Mouse (Mus musculus) layer of hippocampus, adult 8-10 months (tissue): ENCODE data around the gene Wnt8b. TPM values are rescaled to one million over a fixed set of nuclear protein-coding genes. Genes with fewer than 3 reads are reported as not detected.
"Not testable (repeated sequence)": the region's sequence is repeated elsewhere in the genome, so short reads cannot be mapped to it uniquely, and the experiment has no call there.

Source experiments
- DNase-seq, 2 experiments: peaks; one replicate each; pipeline ENCODE4 v3.0.0; 2022; ENCODE audit warnings: low spot score in 2 of 2
- total RNA-seq, 4 experiments: library from RNA; stranded (reverse); gene quantifications; 2 replicates each; pipeline ENCODE4 v1.2.4; 2022

Wnt8b gene
- not detected for total RNA-seq

DNA sequence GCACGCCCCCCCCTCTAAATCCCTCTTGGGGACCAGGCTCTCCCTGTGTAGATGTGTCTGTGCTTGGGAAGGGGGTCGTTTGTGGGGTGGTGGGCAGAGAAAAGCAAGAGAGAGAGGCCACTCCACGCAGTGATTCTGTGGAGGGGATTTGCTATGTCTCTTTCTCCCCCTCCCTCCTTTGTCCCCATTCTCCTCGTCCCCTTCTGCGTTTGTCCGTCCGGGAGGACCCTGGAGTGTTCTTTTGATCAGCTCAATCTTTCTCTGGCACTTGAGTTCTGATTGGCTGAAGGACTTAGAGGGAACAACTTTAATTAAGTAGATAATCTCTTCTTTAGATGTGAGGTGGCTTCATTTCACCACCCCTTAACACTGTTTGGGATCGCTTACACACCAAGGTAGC, at the start of gene Wnt8b:
Wnt8b (plus strand) TSS at position 345 of the 400 bp plus-strand sequence.
- no peak for DNase-seq

DNA sequence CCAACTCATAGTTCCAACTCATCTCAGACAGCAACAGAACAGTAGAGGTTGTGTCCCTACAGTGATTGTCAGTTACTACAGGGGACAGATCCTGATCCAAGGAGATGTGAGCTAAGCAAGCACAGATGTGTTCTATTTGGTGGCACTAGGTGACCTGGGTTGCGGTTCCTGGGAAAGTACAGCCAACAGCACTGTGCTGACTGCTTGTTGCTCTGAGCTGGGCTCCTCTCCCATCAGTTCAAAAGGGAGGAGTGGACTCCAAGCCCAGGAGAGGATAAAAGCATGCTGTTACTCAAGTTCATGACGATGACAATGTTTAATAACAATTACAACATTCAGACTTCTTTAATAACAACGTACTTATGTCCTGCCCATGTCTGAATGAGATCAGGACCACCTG, 47.5 kb upstream of the Wnt8b start:
- DNase-seq = no peak

DNA sequence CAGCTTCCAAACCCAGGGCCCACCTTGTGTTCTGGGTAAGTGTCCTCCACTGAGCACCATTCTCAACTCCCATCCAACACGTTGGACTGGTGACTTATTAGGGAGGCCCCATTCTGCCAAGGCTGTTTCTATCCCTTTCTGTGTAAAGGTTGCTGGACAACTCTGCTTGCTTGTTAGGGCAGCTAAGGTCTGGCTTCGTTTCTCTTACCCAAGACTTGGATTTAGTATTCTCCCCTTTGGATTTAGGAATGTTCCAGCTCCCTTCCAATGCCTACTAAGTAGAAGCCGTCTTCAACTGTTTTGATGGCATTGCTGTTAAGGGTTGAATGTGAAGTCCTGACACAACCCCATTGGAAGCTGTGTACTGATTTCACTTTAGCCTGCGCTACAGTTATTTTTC, 45.3 kb upstream of the Wnt8b start:
- no peak for DNase-seq

DNA sequence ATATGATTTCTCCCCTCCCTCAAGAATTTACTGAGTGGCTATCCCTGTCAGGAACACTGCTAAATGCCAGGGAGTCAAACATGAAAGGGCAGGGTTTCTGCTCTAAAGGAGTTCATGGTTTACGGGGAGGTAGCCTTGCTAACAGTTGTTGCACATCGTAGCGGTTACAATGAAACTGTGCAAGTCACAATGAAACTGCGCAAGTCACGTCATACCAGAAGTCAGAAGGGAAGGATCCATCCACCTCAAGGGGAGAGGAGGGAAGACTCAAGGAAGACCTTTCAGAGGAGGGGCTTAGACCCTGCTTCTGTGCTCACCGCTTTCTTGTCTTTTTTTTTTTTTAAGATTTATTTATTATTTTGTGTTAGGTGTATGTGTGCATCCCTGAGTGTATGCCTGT, 38.4 kb upstream of the Wnt8b start:
- DNase-seq = no peak

DNA sequence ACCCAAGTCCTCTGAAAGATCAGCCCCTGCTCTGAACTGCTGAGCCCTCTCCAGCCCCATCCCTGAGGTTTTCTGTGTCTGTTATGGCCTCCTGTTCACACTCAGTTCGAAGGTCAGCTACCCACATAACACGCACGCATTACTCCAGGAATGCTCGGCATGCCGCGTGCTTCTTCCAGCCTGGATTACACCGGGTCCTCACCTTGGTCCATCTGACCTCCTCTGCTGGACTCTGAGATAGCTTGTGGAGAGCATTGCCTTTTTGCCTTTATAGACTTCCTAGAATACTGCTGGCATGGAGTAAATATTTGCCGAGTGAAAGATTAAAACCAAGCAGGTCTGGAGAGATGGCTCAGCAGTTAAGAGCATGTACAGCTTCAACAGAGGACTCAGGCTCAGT, 37.9 kb upstream of the Wnt8b start:
- DNase-seq = no peak

DNA sequence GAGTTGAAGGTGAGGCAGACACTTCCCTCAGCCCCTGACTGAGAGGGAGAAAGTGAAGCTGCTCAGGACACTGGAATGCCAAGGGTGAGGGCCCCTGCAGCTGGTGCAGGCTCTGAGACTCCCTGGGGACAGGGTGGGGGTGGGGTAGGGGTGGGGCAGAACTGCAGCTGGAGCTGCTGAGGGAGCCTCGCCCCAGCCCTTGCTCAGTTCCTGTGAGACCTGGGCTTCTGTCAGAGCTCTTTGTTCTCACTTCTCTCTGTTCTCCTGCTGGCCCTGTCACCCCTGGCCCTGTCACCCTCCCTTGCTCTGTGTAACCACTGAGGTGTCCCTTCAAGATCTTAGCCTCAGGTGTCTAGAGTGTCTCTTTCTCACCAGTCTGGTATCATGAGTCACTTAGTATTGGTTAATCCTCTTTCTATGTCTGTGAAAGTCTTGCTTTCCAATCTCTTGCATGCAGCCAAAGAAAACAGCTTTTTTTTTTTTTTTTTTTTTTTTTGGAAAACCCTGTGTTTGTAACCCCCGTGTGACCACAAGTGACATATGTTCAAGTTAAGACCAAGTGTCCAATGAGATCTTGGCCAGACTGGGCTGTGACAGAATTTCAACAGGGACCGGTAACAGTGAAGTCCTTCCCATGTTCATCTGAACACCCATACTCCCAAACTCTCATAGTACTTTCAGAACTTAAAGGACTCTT, 35.8 kb upstream of the Wnt8b start:
- DNase-seq = no peak

DNA sequence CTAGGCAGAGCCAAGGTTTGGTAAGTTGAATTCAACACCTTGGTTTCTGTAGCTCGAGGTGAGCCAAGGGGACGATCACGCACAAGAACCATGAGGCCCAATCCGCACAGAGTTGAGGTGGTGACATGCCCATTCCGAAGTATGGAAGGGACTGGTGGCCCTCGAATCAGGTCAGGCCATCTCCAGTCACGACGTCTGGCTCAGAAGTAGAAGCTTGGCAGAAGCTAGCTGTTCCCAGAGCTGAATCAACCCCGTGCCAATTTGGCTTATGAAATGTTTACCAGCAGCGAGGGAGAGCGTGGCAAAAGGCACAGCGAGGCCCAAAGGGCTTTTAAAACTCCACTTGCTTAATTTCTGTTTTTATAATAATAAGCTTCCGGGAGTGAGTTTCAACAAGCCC, 34.6 kb upstream of the Wnt8b start:
- peak; percentile 9 to 14 for DNase-seq

DNA sequence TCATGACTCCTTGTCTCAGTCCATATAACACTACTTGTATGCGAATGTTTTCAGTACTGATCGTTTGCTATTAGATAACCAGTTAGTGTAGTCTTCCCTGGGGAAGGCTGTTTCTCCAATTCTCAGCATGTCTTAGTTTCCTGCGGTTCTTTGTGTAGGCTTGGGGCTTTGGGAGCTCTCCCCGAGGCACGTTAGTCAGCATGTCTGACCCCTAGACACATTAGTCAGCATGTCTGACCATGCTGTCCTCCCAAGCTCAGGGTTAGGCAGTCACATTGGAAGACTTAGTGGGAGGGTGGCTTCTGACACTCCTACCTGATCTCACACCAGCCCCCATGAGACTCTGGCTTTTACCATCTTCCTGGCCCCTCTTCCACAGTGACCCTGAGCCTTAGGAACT, 32.8 kb upstream of the Wnt8b start:
- DNase-seq = no peak

DNA sequence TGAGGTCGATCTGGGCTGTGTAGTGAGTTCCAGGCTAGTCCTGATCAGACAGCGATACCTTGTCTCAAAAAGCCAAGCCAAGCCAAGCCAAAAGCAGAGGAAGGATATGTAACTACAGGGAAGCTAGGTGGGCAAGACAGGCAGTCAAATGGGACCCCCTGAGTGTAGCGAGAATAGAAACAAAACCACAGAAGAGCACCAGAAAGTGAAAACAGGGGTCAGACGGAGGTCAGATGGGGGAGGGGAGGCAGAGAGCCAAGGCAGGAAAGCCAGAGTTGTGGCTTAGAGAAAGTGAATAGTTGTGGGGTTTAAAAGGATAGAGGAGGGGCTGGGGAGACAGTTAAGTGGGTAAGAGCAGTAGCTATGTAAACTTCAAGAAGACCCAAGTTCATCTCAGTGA, 31.8 kb upstream of the Wnt8b start:
- no peak for DNase-seq

DNA sequence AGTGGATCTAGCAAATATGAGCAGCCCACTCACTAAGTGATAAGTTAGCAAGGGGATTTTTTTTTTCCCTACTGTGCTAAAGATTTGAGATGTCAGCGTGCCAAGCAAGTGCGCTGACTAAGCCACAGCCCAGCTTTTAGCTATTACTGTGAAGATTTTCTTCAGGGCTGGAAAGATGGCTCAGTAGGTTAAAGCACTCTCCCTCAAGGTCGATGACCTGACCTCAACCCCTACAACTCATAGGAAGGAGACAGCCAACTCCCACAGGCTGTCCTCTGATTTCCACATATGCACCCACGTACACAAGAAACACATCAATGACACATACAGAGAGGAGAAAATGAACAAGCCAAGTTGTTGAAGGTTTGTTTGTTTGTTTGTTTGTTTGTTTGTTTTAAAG, 31.1 kb upstream of the Wnt8b start:
- no peak for DNase-seq

DNA sequence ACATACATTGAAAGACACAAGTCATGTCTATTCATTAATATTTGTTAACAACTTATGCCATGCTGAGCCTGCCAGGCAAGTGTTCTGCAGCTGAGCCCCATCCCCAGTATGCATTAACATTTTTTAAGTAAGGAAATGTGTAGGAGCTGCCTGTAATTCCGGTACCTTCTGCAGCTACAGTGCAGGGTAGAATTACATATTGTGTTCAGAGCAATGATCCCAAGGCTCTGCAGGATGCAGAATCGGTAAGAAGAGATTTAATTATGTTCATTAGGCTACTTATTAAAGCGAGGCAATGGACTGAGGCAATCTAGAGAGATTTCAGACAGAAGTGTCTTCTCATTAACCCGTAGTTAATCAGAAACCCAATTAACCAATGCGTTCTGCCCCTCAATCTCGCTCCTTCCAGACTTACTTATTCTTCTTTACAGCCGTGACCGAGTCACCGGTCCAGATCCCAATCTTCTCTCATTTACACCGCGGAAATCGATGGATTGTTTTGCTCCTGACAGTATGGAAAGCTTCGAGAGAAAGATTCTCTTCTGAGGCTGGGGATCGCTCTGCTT, 27.2 kb upstream of the Wnt8b start:
- DNase-seq = not testable (repeated sequence)

DNA sequence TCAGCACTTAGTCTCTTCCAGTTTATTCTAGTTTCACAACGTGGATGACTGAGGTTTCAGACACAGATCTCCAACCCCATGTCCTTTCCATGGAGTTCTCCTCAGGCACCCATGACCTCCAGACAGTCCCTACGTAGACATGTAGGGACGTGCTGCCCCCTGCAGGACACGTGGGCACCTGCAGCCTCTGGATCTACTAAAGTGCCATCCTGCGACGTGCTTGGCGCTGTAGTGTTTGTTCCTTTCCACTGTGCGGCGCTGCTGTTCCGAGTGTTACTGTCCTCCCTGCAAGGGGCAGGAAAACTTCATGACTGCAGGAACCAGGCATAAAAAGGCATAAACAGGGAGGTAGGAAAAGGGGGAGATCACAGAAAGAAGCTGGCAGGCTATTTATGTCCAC, 19.1 kb upstream of the Wnt8b start:
- DNase-seq = peak; percentile 46 to 69

DNA sequence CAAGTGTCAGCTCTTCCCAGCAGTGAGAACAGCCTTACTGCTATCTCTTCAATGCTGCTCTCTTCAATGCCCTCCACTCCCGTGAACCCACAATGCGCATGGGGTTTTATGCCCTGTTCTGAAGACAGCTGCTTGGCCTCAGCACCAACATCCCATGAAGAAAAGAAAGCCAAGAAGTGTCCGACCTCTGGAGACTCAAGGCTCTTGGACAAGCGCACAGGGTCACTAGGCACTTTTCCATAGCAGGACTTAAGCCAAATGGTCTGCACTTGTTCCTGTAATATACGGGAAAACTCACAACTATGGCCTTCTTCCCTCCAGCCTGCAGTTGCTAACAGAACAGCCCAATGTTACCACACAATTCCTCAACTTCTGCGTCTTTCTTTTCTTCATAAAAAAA, 18.0 kb upstream of the Wnt8b start:
- no peak for DNase-seq

DNA sequence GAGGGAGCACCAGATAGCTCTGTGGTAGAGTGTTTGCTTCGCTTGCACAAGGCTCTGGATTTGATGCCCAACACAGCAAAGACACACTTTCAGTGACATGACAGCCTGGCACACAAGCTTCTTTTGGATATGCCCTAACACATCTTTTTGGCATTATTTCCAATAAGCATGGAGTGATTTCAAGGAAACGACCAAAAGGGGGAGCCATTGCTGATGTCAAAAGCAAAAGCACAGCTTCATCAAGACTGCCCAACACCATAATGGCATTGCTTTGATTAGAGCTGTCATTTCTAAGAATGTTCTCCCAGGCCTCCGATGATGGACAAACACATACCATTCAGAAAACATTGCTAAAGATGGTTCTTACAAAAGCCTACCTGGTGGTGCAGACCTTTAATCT, 16.7 kb upstream of the Wnt8b start:
- no peak for DNase-seq

DNA sequence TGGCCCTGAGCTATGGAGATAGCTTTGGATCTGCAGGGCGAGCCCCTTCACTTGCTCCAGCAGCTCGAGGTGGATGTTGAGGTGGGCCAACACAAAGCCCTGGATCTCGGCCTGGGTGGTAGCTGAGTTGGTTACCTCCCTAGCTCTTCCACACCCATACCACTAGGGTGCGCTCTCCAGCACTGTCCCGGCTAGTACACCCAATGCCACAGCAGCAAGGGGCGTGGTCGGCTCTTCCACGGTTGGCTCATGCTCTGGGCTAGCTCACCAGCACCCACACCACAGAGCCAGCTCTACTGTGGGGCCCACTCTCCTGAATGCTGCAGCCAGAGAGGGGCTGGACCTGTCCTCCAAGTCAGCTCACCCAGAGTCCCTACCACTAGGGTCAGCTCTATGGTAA, 6.0 kb upstream of the Wnt8b start:
- DNase-seq = no peak

DNA sequence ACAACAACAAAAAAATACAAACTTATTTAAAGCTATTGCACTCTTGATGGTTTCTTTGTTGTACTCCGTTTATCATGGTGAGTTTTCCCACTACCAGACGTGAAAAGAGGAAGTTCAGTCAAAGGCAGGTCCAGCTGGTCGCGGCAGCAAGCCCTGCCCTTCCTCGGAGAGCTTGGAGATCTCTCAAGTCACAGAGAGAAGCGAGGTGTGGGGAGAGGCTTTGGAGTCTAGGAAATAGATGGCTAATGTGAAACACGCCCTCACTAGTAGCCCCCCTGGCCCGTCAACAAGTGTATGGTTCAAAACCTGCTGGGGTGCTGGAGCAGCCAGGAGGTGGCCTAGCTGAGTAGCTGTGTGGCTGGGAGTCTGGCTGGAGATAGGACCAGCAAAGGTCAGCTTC, 3.2 kb downstream of the Wnt8b start:
- DNase-seq = no peak

DNA sequence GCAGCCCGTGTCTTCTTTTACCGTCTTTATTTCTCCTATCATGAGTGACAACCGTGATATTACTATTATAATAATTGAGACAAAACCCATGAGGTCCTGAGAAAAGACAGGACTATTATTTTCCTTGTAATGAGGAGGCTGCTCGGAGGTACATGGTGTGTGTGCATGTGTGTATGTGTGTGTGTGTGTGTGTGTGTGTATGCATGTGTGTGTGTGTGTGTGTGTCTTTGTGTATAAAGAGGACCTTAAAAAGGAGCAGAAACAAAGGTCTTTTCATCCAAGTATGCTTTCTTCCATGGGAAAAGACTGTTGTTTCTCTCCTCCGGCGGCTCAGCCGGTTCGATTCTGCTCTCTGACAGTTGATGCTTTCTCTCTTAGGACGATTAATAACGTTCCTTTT, 3.7 kb downstream of the Wnt8b start:
- no peak for DNase-seq

DNA sequence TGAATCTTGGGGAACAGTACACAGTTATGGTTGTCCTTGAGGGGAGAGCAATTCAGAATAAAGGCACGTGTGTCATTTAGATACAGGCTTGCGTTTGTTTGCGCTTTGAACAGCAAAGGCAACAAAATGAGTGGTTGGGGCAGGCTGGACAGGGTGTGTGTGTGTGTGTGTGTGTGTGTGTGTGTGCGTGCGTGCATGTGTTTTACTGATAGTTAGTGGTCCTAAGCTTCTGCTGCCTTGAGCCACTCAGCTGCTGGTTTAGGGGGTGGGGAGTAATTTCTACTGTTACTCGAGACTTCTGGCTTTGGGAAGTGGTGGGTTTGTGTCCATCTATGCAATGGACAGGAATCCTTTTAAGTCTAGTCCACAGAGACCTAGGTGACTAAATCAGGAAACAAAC, 5.7 kb downstream of the Wnt8b start:
- DNase-seq = no peak

DNA sequence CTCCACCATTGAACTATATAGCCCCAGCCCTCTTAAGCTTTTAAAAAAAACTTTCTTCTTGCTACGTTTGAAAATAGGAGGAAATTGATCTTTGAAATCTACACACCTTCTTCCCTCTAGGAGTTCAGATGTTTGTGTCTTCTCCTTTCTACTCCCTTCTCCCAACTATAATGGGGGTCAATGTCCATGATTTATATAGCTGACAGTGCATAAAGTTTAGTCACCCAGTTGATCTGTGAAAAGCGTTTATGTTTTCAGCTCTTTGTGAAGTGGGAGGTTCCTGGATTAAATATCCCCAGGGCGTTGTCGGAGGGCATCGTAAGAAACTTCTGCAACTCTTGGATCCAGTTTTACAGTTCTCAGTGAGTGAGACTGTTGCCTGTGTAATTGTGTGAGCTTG, 7.0 kb downstream of the Wnt8b start:
- DNase-seq = no peak

DNA sequence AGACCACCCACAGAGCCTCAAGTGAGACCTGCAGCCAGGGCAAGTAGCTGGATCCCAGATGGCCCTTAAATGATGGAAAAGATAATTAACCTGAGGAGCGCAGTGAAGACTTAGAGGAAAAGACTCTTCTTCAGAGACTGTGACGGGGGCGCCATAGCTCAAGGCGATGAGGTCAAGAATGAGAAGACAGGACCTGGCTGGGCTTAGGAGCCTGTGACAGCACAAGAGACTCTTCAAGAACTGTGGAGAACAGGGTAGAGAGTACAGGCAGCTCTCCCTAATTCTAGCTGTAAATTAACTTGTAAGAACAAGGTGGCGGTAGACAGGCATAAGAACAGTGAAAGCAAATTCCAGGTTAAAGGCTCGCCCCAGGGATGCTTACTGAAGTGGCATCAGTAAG, 8.7 kb downstream of the Wnt8b start:
- no peak for DNase-seq

DNA sequence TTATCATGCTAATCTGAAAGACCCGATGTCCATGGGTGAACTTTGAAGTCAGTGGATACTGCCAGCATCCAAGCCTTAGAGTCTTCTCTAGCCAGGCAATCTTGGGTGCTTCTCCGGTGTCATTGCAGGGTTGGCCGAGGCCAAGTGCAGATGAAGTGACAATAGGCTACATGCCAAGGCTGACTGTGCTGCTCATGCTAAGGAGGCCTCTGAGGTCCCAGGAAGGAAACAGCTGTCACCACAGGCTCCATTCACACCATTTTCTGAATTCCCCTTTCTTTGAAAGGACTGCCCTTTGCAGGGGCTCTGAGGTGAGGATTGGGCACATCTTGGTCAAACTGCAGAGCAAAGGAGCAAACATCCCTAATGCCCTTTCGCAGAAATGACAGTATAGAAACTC, 9.5 kb downstream of the Wnt8b start:
- no peak for DNase-seq

DNA sequence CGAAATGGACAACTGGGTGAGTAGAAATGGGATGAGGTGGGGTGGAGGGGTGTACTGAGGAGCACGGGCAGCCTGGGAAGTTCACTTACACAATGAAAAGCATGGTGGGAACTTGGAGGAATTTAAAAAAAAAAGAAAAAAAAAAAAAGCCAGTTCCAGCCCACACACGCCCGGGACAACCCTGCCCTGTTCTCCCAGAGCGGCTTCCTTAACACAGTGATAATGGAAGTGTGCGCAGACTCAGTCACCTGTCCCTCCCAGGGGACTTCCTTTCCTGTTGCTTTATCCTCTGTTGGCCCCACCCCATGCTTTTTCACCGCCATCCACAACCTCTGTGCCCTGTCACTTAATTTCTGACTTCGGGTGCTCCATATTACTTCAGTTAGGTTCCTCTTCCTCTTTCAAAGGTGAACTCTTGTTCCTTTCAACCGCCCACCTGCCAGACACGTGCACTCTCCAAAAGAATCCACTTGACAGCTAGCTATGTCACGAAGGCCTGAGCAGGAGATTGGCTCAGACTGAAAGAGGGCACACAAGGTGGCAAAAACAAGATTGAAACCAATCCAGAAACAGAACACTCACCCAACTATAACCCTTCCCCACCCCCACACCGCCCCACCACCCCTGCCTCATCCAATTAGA, 17.4 kb downstream of the Wnt8b start:
- DNase-seq = no peak
